Mouse (Mus musculus) MEL (cell line): Measurements from ENCODE around the gene Trmt61a. TPM values are rescaled to one million over a fixed set of nuclear protein-coding genes. Genes with fewer than 3 reads are reported as not detected.

Experiments used
- DNase-seq: peaks from one replicate; pipeline ENCODE4 v3.0.0; 2011; ENCODE audit warnings: low read depth, low spot score
- H3K27ac ChIP-seq: 2 replicates; pipeline ENCODE4 v1.5.1; 2012; ENCODE audit warnings: low read depth, mild to moderate bottlenecking, control low read depth, low read length, moderate library complexity; ENCODE audit not compliant: control insufficient read depth
- H3K27me3 ChIP-seq, 2 experiments: fragments of 150-350 bp in 1 of 2; sonication (generic) in 1 of 2; 2 replicates each; pipeline ENCODE4 v1.6.1; 2012; ENCODE audit warnings: low read length in 2 of 2, mild to moderate bottlenecking in 2 of 2, improper control_type of control experiment in 1 of 2, moderate library complexity in 1 of 2; ENCODE audit not compliant: insufficient read depth in 2 of 2, control insufficient read depth in 1 of 2
- H3K36me3 ChIP-seq, 2 experiments: 2 replicates each; pipeline ENCODE4 v1.6.1; 2012 to 2014; ENCODE audit warnings: low read length in 2 of 2, improper control_type of control experiment in 1 of 2, inconsistent platforms in 1 of 2, mild to moderate bottlenecking in 1 of 2; ENCODE audit not compliant: insufficient read depth in 2 of 2, control insufficient read depth in 1 of 2
- H3K4me1 ChIP-seq, 2 experiments: fragments of 150-350 bp in 1 of 2; sonication (generic) in 1 of 2; 2 replicates each; pipeline ENCODE4 v1.6.1; 2012; ENCODE audit warnings: low read length in 2 of 2, improper control_type of control experiment in 1 of 2, mild to moderate bottlenecking in 1 of 2; ENCODE audit not compliant: insufficient read depth in 2 of 2, control insufficient read depth in 1 of 2
- H3K4me3 ChIP-seq, 2 experiments: fragments of 150-350 bp in 1 of 2; sonication (generic) in 1 of 2; 2 replicates each; pipeline ENCODE4 v1.5.1; 2012; ENCODE audit warnings: low read depth in 2 of 2, low read length in 2 of 2, mild to moderate bottlenecking in 2 of 2, moderate library complexity in 2 of 2, control low read depth in 1 of 2, improper control_type of control experiment in 1 of 2; ENCODE audit not compliant: control insufficient read depth in 1 of 2, insufficient read depth in 1 of 2
- H3K79me2 ChIP-seq: 2 replicates; pipeline ENCODE4 v1.6.1; 2012; ENCODE audit warnings: mild to moderate bottlenecking, low read length, moderate library complexity; ENCODE audit not compliant: control insufficient read depth, poor library complexity, insufficient read depth
- H3K9ac ChIP-seq: 2 replicates; pipeline ENCODE4 v1.6.1; 2012; ENCODE audit warnings: low read depth, mild to moderate bottlenecking, control low read depth, low read length, moderate library complexity; ENCODE audit not compliant: control insufficient read depth, poor library complexity, severe bottlenecking
- H3K9me3 ChIP-seq: fragments of 150-350 bp; sonication (generic); replicated peaks from 2 replicates; pipeline ENCODE4 v1.6.1; 2012; ENCODE audit warnings: mild to moderate bottlenecking, low read length, improper control_type of control experiment, moderate library complexity; ENCODE audit not compliant: insufficient read depth
- BHLHE40 ChIP-seq: IDR thresholded peaks from 2 replicates; pipeline ENCODE4 v1.6.1; 2012; ENCODE audit warnings: low read depth, mild to moderate bottlenecking, inconsistent platforms, low read length, improper control_type of control experiment, borderline replicate concordance
- CHD1 ChIP-seq: IDR thresholded peaks from 2 replicates; pipeline ENCODE4 v1.6.1; 2012; ENCODE audit warnings: low read depth, mild to moderate bottlenecking, inconsistent platforms, low read length, improper control_type of control experiment
- CHD2 ChIP-seq: IDR thresholded peaks from 2 replicates; pipeline ENCODE4 v1.6.1; 2011; ENCODE audit warnings: low read length, improper control_type of control experiment
- CTCF ChIP-seq, 3 experiments: IDR thresholded peaks in 2 of 3; conservative IDR thresholded peaks in 1 of 3; 2 replicates each; pipeline ENCODE4 v1.5.1; 2011 to 2012; ENCODE audit warnings: low read length in 3 of 3, low read depth in 2 of 3, mild to moderate bottlenecking in 2 of 3, improper control_type of control experiment in 1 of 3, inconsistent platforms in 1 of 3, mixed read lengths in 1 of 3, moderate library complexity in 1 of 3; ENCODE audit not compliant: control insufficient read depth in 1 of 3, insufficient read depth in 1 of 3, poor library complexity in 1 of 3, severe bottlenecking in 1 of 3
- E2F4 ChIP-seq: IDR thresholded peaks from 2 replicates; pipeline ENCODE4 v1.6.1; 2011; ENCODE audit warnings: low read depth, low read length, improper control_type of control experiment, borderline replicate concordance
- EP300 ChIP-seq, 2 experiments: IDR thresholded peaks; 2 replicates each; pipeline ENCODE4 v1.6.1; 2011; ENCODE audit warnings: improper control_type of control experiment in 2 of 2, low read length in 2 of 2, low read depth in 1 of 2, mild to moderate bottlenecking in 1 of 2
- GABPA ChIP-seq: IDR thresholded peaks from 2 replicates; pipeline ENCODE4 v1.6.1; 2012; ENCODE audit warnings: low read depth, mild to moderate bottlenecking, inconsistent platforms, low read length, improper control_type of control experiment, moderate library complexity
- GATA1 ChIP-seq: IDR thresholded peaks from 2 replicates; pipeline ENCODE4 v1.6.1; 2011; ENCODE audit warnings: low read depth, low read length, improper control_type of control experiment
- HCFC1 ChIP-seq: IDR thresholded peaks from 2 replicates; pipeline ENCODE4 v1.6.1; 2012; ENCODE audit warnings: low read depth, mild to moderate bottlenecking, inconsistent platforms, low read length, improper control_type of control experiment, moderate library complexity
- JUND ChIP-seq: IDR thresholded peaks from 2 replicates; pipeline ENCODE4 v1.6.1; 2011; ENCODE audit warnings: low read depth, mild to moderate bottlenecking, improper control_type of control experiment, low read length
- KAT2A ChIP-seq: conservative IDR thresholded peaks from 2 replicates; pipeline ENCODE4 v1.6.1; 2012; ENCODE audit warnings: low read depth, low read length, improper control_type of control experiment, inconsistent platforms
- MAX ChIP-seq: IDR thresholded peaks from 2 replicates; pipeline ENCODE4 v1.6.1; 2011; ENCODE audit warnings: low read length, improper control_type of control experiment
- MAZ ChIP-seq: IDR thresholded peaks from 2 replicates; pipeline ENCODE4 v1.6.1; 2012; ENCODE audit warnings: low read depth, mild to moderate bottlenecking, inconsistent platforms, low read length, improper control_type of control experiment
- MYB ChIP-seq: IDR thresholded peaks from 2 replicates; pipeline ENCODE4 v1.6.1; 2011; ENCODE audit warnings: mild to moderate bottlenecking, low read depth, low read length, improper control_type of control experiment
- MYC ChIP-seq: IDR thresholded peaks from 2 replicates; pipeline ENCODE4 v1.6.1; 2011; ENCODE audit warnings: low read depth, mild to moderate bottlenecking, low read length, improper control_type of control experiment, moderate library complexity
- NELFE ChIP-seq: IDR thresholded peaks from 2 replicates; pipeline ENCODE4 v1.6.1; 2011; ENCODE audit warnings: low read depth, low read length, improper control_type of control experiment
- POLR2AphosphoS2 ChIP-seq: IDR thresholded peaks from 2 replicates; pipeline ENCODE4 v1.6.1; 2011; ENCODE audit warnings: low read length, improper control_type of control experiment
- POLR2AphosphoS5 ChIP-seq: IDR thresholded peaks from 2 replicates; pipeline ENCODE4 v1.6.1; 2012; ENCODE audit warnings: low read depth, borderline replicate concordance, mild to moderate bottlenecking, inconsistent platforms, low read length, moderate library complexity, mixed read lengths
- RAD21 ChIP-seq: IDR thresholded peaks from 2 replicates; pipeline ENCODE4 v1.6.1; 2011; ENCODE audit warnings: mild to moderate bottlenecking, low read depth, low read length, improper control_type of control experiment
- RCOR1 ChIP-seq: IDR thresholded peaks from 2 replicates; pipeline ENCODE4 v1.6.1; 2012; ENCODE audit warnings: low read depth, mild to moderate bottlenecking, inconsistent platforms, low read length, improper control_type of control experiment
- SIN3A ChIP-seq: IDR thresholded peaks from 2 replicates; pipeline ENCODE4 v1.6.1; 2012; ENCODE audit warnings: low read length, improper control_type of control experiment, inconsistent platforms
- SMC3 ChIP-seq: IDR thresholded peaks from 2 replicates; pipeline ENCODE4 v1.6.1; 2011; ENCODE audit warnings: low read depth, low read length, improper control_type of control experiment
- TAL1 ChIP-seq: IDR thresholded peaks from 2 replicates; pipeline ENCODE4 v1.6.1; 2012; ENCODE audit warnings: mild to moderate bottlenecking, inconsistent platforms, low read length, moderate library complexity, mixed read lengths
- TCF12 ChIP-seq: IDR thresholded peaks from 2 replicates; pipeline ENCODE4 v1.6.1; 2014; ENCODE audit warnings: low read depth, mild to moderate bottlenecking, inconsistent platforms, low read length, improper control_type of control experiment, moderate library complexity
- USF1 ChIP-seq: IDR thresholded peaks from 2 replicates; pipeline ENCODE4 v1.6.1; 2014; ENCODE audit warnings: low read depth, mild to moderate bottlenecking, inconsistent platforms, low read length, improper control_type of control experiment, moderate library complexity
- ZC3H11A ChIP-seq: IDR thresholded peaks from 2 replicates; pipeline ENCODE4 v1.6.1; 2012; ENCODE audit warnings: low read depth, mild to moderate bottlenecking, inconsistent platforms, low read length, improper control_type of control experiment
- ZKSCAN1 ChIP-seq: IDR thresholded peaks from 2 replicates; pipeline ENCODE4 v1.6.1; 2012; ENCODE audit warnings: low read depth, mild to moderate bottlenecking, inconsistent platforms, low read length, improper control_type of control experiment, moderate library complexity
- ZMIZ1 ChIP-seq: IDR thresholded peaks from 2 replicates; pipeline ENCODE4 v1.6.1; 2012; ENCODE audit warnings: low read depth, mild to moderate bottlenecking, inconsistent platforms, low read length, improper control_type of control experiment, moderate library complexity
- ZNF384 ChIP-seq: IDR thresholded peaks from 2 replicates; pipeline ENCODE4 v1.6.1; 2012; ENCODE audit warnings: low read depth, mild to moderate bottlenecking, inconsistent platforms, low read length, improper control_type of control experiment
- polyA plus RNA-seq, 2 experiments: library from polyadenylated mRNA; stranded (reverse) in 1 of 2; unstranded in 1 of 2; fragments of >175 nt in 1 of 2; fragments of >200 nt in 1 of 2; gene quantifications; 2 replicates each; pipeline versions ENCODE4 v1.2.1 to v1.2.4; 2012; ENCODE audit warnings: low replicate concordance in 2 of 2, low read depth in 1 of 2; ENCODE audit not compliant: insufficient read length in 2 of 2, insufficient read depth in 1 of 2, missing spikeins in 1 of 2
- total RNA-seq: library from RNA; depleted of rRNA; stranded (reverse); fragments of 300-350 nt; gene quantifications from 2 replicates; pipeline ENCODE4 v1.2.3, GENCODE M21; 2012

Gene Trmt61a
- total and polyA plus RNA-seq, 3 experiments = 41.4 to 77.5 TPM; not detected in 1

- no peak for TF ChIP-seq RCOR1
- no peak for TF ChIP-seq ZNF384
- no peak for TF ChIP-seq TCF12
- TF ChIP-seq SIN3A = no peak
- no peak for TF ChIP-seq ZMIZ1
- TF ChIP-seq GATA1 = no peak
- TF ChIP-seq BHLHE40 = no peak
- TF ChIP-seq TAL1 = no peak
- TF ChIP-seq CHD2 = no peak
- no peak for TF ChIP-seq MYB
- no peak for TF ChIP-seq HCFC1
- TF ChIP-seq CHD1 = no peak
- no peak for TF ChIP-seq GABPA
- no peak for TF ChIP-seq MYC
- no peak for TF ChIP-seq MAX
- TF ChIP-seq POLR2AphosphoS2 = no peak
- no peak for TF ChIP-seq ZKSCAN1
- TF ChIP-seq POLR2AphosphoS5 = no peak
- no peak for TF ChIP-seq SMC3
- TF ChIP-seq, all 39 proteins: peak for 0
- Histone ChIP-seq H3K27me3 (no peaks in the 10 kb centered on the region), H3K9me3 (no peaks in the 10 kb centered on the region), H3K9ac (no peak overlapping the region), H3K4me1 (no peaks in the 10 kb centered on the region), H3K79me2 (peaks cover 2% of the 10 kb centered on the region; the same call in 1 of the 2 replicates), H3K27ac (no peak overlapping the region), H3K4me3 (no peak overlapping the region), H3K36me3 (no peaks in the 10 kb centered on the region; a peak in 1 of 4 replicates)
- no peak for DNase-seq
These were observed 42.3 kb downstream of the Trmt61a start for GRCm38 (mm10) chr12:111720222-111720621.

- Histone ChIP-seq H3K79me2 (no peaks in the 10 kb centered on the region), H3K9me3 (no peaks in the 10 kb centered on the region), H3K9ac (no peak overlapping the region), H3K4me1 (no peaks in the 10 kb centered on the region), H3K36me3 (no peaks in the 10 kb centered on the region), H3K27me3 (no peaks in the 10 kb centered on the region), H3K4me3 (no peak overlapping the region), H3K27ac (no peak overlapping the region)
- peak; percentile 64 for DNase-seq
- TF ChIP-seq JUND (no peak), CHD1 (no peak), ZC3H11A (0 out of 2 replicates have a peak, but pooled peaks have one; percentile 3), MAZ (no peak), EP300 (IDR thresholded peaks at IDR 0.05; ENCODE audit: low read depth in 1 of 2, low read length in 2 of 2) (no peak), NELFE (no peak), MYC (no peak), CHD2 (no peak), POLR2AphosphoS2 (no peak), E2F4 (no peak), RAD21 (peak; percentile 65), SMC3 (peak; percentile 49), KAT2A (no peak), HCFC1 (no peak), CTCF (IDR thresholded peaks at IDR 0.05 in 2 of 3, conservative IDR thresholded peaks at IDR 0.05 in 1 of 3; ENCODE audit: control insufficient read depth in 1 of 3, insufficient read depth in 1 of 3, low read depth in 2 of 3, low read length in 3 of 3, poor library complexity in 1 of 3, severe bottlenecking in 1 of 3) (peak; percentile 61 to 84 (median 72)), USF1 (no peak)
These were observed 44.7 kb downstream of the Trmt61a start for GRCm38 (mm10) chr12:111722654-111723053.
